Mouse (Mus musculus) lung, adult 2 months (tissue): Measurements from ENCODE around the gene Cemip2. TPM values are rescaled to one million over a fixed set of nuclear protein-coding genes. Genes with fewer than 3 reads are reported as not detected.
A peak's percentile ranks its signal among the peaks of the same experiment; 100 is the strongest.

Experiments used
- DNase-seq: peaks from one replicate; pipeline ENCODE4 v3.0.0; 2022
- H3K4me1 ChIP-seq: fragments of 200-500 bp; 2 replicates; pipeline ENCODE4 v1.6.1; 2011; ENCODE audit warnings: low read length; ENCODE audit not compliant: control insufficient read depth, insufficient read depth
- H3K4me3 ChIP-seq: fragments of 200-500 bp; replicated peaks from 2 replicates; pipeline ENCODE3; 2011; ENCODE audit warnings: low read depth, mild to moderate bottlenecking, control low read depth, low read length; ENCODE audit errors: extremely low read depth
- CTCF ChIP-seq: fragments of 200-500 bp; IDR thresholded peaks from 2 replicates; pipeline ENCODE4 v1.5.1; 2011; ENCODE audit warnings: mild to moderate bottlenecking, low read length, control low read depth; ENCODE audit not compliant: insufficient read depth
- POLR2A ChIP-seq: fragments of 200-500 bp; IDR thresholded peaks from 2 replicates; pipeline ENCODE4 v1.6.1; 2011; ENCODE audit warnings: low read depth, mild to moderate bottlenecking, control low read depth, low read length, borderline replicate concordance; ENCODE audit errors: extremely low read depth
- WGBS: fragments of 180-500 bp; shearing (Covaris S2); methylation state at CpG from one replicate; pipeline ENCODE4 v1.1.7; 2018; 5-methylcytosine and 5-hydroxymethylcytosine counted together
- polyA plus RNA-seq: library from polyadenylated mRNA; depleted of rRNA; stranded (reverse); fragments of >200 nt; gene quantifications from 2 replicates; pipeline ENCODE4 v1.2.3, GENCODE M21; 2012

Cemip2 gene
- polyA plus RNA-seq, 1 experiment, result 33.8 TPM

DNA sequence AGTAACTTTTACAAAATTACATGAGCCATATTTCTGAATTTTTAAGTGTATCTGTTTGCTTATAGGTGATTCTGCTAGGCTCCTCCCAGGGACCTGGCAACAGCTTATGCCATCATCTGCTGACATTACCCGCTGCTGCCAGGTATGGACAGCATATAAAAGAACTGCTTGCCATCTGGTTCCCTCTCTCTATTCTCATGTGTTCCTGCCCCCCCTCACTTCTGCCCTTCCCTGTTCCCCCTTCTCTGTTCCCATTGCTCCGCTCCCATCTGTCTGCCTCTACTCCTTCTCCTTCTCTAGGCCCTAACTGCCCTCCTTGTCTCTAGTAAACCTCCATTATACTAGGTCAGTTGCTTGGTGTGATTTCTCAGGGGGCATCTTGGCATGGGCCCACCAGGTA, 32.6 kb upstream of the Cemip2 start:
- WGBS, result 98% methylated on average over 2 of the region's 2 CpGs
- no peak for DNase-seq
- no peak overlapping the region for H3K4me3 ChIP-seq
- TF ChIP-seq CTCF (no peak), POLR2A (no peak)
- H3K4me1 ChIP-seq, result no peaks in the 10 kb centered on the region

DNA sequence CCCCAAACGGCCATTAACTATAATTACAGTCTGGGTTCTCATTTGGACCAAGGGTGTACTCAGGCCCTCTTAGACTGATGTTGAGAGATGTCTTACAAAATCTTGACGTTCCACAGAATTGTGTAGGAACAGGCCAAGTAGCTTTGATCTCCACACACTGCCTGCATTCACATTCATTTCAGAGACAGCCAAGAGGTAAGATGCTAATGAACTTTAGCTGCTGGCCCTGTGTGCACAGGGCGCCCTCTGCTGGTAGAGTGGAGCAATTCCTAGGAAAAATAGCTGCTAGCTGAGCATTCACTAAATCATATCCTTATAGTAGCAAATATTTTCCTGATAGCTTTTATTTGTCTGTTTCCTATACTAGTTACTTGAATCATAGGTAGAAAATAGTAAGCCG, 30.8 kb upstream of the Cemip2 start:
- H3K4me1 ChIP-seq, result no peaks in the 10 kb centered on the region
- TF ChIP-seq POLR2A, result no peak
- peak; percentile 98 for TF ChIP-seq CTCF
- 15% methylated on average over 4 of the region's 4 CpGs for WGBS
- H3K4me3 ChIP-seq, result no peak overlapping the region
- DNase-seq, result peak; percentile 53

DNA sequence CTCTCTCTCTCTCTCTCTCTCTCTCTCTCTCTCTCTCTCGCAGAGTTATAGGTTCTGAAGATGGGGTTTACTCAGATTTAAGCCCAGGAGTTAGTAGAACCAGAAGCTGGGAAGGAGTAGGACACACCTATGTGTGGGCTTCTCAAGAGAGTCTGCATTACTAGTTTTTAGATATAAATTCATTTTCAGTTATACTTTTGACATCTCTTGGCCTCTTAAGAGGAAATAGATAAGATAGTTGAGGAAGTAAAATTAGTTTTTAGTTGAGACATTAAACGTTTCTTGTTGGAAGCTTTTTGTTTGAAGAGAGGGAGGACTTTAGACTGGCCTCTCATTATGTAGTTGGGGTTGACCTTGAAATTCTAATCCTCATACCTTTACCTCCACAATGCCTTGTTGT, 28.0 kb upstream of the Cemip2 start:
- 39% methylated on average over 2 of the region's 2 CpGs for WGBS
- H3K4me1 ChIP-seq, result no peaks in the 10 kb centered on the region
- no peak for DNase-seq

DNA sequence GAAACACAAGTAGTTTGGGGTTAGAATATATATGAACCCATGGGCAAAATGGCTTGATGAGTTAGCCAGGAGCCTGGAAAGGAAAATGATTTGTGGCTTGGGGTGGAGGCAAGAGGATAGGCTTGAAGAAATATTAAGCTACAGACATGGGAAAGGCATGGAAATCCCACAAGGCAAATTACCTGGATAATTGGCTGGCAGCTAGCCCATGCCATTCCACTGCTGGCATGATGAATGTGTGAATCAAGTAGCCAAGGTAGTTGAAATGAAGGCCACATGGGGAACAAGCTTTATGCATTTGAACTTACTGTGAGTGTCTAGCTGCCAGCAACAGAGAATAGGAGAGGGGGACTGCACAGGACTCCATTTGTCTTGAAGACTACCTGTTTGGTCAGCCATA, 16.5 kb upstream of the Cemip2 start:
- DNase-seq, result no peak
- TF ChIP-seq CTCF (no peak), POLR2A (no peak)
- no peaks in the 10 kb centered on the region for H3K4me1 ChIP-seq
- no peak overlapping the region for H3K4me3 ChIP-seq

More for the DNA sequence above, 28.0 kb upstream of the Cemip2 start:
- no peak overlapping the region for H3K4me3 ChIP-seq
- no peak for TF ChIP-seq POLR2A
- TF ChIP-seq CTCF, result no peak

DNA sequence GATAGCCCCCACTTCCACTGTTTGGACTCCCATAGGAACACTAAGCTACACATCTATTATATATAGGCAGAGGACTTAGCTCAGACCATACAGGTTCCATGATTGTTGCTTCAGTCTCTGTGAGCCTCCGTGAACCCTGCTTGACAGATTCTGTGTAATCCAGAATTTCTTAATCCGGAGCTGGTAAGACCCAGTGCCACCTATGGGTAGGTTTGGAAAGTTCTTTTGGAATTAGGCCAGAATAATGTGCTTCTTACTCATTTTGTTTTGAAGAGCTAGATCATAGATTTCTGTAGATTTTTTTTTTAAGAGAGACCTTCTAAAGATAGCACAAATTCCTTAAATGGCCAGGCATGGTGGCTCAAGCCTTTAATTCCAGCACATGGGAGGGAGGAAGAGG, 14.1 kb upstream of the Cemip2 start:
- Histone ChIP-seq H3K4me3 (no peak overlapping the region), H3K4me1 (no peaks in the 10 kb centered on the region)
- TF ChIP-seq POLR2A, result no peak
- peak; percentile 10; the same call in 1 of the 2 replicates for TF ChIP-seq CTCF
- no peak for DNase-seq
- WGBS, result 57% methylated on average over 2 of the region's 2 CpGs

DNA sequence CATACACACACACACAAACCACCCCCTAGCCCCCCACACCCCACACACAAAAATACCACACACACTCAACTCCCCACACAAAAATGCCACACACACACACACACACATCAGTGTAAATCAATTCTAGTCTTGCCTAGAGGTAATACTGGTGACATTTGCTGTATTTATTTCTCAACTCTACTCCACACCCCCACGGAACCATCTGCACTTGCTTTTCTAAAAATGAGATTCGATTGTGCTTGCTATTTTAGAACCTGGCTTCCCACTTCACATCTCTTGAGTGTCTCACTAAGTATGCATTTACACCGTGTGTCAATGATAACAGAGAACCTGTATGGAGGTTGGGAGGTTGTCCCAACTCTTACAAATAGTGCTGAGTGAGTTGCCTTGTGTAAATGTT, 13.4 kb upstream of the Cemip2 start:
- no peak for DNase-seq
- 61% methylated on average over 3 of the region's 3 CpGs for WGBS
- Histone ChIP-seq H3K4me3 (no peak overlapping the region), H3K4me1 (no peaks in the 10 kb centered on the region)
- TF ChIP-seq POLR2A, result no peak
- no peak for TF ChIP-seq CTCF

DNA sequence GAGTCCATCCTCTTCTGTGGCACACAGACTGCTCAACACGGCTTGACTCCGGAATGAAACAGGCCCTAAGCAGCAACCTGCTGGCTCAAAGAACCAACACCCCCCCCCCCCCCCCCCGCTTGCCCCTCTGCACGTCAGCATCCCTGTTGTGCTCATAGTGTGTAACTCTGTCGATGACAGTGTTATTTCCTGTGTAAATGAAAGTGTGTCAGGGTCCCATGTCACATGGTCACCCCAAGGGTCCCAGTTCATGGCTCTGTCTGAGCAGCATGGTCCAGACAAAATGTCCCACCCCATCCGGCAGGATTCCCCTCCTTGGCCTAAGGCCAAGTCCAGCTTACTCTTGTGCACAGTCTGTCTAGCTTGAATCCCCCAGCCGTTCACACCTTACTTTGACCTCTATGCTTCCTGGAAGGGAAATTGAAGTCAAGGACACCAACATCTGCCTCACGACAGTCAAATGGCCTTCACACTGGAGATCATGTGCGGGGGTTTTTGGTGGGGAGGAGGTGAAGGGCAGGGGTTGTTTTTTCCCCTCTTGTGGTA, 10.6 kb upstream of the Cemip2 start:
- TF ChIP-seq CTCF, result no peak
- TF ChIP-seq POLR2A, result no peak
- no peak for DNase-seq
- no peaks in the 10 kb centered on the region; the same call in 1 of the 2 replicates for H3K4me1 ChIP-seq
- WGBS, result 54% methylated on average over 9 of the region's 9 CpGs
- no peak overlapping the region for H3K4me3 ChIP-seq

DNA sequence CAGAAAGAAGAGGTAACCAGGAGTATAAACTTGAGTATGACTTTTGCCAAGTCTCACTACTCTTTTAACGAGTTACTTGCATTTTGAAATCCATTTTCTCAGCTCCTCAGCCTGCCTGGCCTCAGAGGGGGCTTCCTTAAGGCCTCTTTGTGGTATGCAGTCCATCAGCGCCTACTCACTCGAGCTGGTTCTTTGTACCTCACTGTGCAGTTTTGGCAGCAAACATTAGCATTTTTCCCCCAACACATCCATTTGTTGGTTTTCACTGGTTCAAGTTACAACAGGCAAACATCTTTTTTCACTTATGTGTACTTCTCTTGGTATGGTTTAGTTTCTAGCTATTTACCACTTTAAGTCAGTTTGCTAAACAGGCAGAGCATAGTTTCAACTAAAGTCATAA, 8.3 kb upstream of the Cemip2 start:
- TF ChIP-seq POLR2A (no peak), CTCF (no peak)
- WGBS, result 64% methylated on average over 3 of the region's 3 CpGs
- no peak overlapping the region for H3K4me3 ChIP-seq
- no peaks in the 10 kb centered on the region; the same call in 1 of the 2 replicates for H3K4me1 ChIP-seq
- DNase-seq, result no peak

DNA sequence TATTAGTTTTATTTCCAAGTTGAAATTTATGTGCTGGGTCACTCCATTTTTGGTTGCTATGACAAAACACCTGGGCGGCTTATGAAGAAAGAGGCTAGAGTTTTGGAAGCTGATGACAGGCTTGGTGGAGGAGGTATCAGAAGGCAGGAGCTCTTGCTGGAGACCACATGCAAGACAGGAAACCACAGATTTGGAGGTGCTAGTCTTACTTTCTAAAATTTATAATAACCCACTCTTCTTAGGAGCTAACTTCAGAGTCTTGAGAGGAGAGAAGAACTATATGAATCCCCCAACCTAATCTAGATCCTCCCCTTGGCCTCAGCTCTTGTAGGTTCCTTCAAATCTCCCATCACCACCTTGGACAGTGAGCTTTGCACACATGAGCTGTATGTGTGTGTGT, 6.6 kb upstream of the Cemip2 start:
- Histone ChIP-seq H3K4me3 (no peak overlapping the region), H3K4me1 (no peaks in the 10 kb centered on the region; the same call in 1 of the 2 replicates)
- 94% methylated on average over 1 of the region's 1 CpGs for WGBS
- DNase-seq, result no peak
- TF ChIP-seq POLR2A (no peak), CTCF (no peak)

DNA sequence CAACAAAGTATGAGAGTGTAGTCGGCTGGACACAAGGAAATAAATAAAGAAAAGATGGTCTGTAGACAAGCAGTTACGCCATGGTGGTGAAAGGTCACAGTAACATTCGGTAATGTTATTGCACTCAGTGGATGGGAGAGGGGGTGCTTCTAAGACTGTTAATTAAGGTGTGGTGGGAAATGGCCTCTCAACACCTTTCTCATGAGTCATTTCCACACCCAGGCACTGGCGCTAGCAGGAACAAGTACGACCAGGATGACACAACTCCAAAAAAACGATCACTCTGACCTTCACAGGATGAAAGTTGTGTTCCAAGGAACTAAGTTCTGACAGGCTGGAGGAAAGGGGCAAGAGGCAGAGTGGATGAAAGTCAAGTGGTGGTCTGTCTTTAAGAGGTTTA, 4.5 kb upstream of the Cemip2 start:
- TF ChIP-seq POLR2A, result no peak
- no peak for TF ChIP-seq CTCF
- H3K4me3 ChIP-seq, result no peak overlapping the region
- H3K4me1 ChIP-seq, result peaks cover 4% of the 10 kb centered on the region
- 49% methylated on average over 6 of the region's 6 CpGs for WGBS
- no peak for DNase-seq

DNA sequence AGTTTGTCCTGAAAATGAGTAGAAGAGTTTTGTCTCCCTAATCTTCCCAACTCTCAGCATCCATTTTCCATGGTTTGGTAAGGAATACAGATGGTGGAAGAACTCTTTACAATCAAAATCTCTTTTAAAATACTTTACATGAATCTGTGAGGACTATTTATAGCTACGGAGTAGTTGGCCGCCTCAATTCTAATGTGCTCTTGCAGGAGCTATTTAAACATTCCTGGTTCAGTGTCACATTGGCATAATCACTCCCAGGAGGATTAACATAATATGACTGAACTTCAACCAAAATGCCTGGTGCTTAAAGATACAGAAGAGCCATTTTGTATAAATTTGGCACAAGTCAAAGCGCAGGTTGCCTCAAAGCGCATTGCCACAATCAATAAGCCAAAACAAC, 2.5 kb upstream of the Cemip2 start:
- DNase-seq, result no peak
- WGBS, result 87% methylated on average over 4 of the region's 4 CpGs
- peaks cover 4% of the 10 kb centered on the region; the same call in 1 of the 2 replicates for H3K4me1 ChIP-seq
- TF ChIP-seq CTCF, result no peak
- H3K4me3 ChIP-seq, result no peak overlapping the region
